ENCODE assay signal across 25 mouse cellular contexts in genomic region chr4:89425916-89426315, GRCm38 (mm10).
DNase-seq lines count a peak whose midpoint lies in the region; ATAC-seq and TF ChIP-seq lines count a peak whose summit lies in the region.
"Had no signal": no experiment of that assay in that cellular context is flagged by ENCODE, and none has a peak within 500 bp of the region (broad histone marks: within the 10 kb centered on the region; RNA-seq: fewer than 3 reads in every experiment).

No protein-coding gene starts in this region.

- H3K4me1 ChIP-seq in lung, adult 2 months (ENCODE audit: control insufficient read depth, insufficient read depth, low read length): no peaks in the 10 kb centered on the region
- H3K4me1 ChIP-seq: embryonic facial prominence, embryonic 15.5 days; hindbrain, embryonic 15.5 days; stomach, embryonic 15.5 days had no signal

- TF ChIP-seq CTCF in lung, adult 2 months (IDR thresholded peaks at IDR 0.05; ENCODE audit: insufficient read depth, low read length): no peak
- TF ChIP-seq CTCF in Patski (IDR thresholded peaks at IDR 0.05): no peak

- POLR2A ChIA-PET in Patski (lab: Charles Lee): interaction anchor here (0.5 to 0.6 kb wide), 2 partner anchors 76 to 95 kb away, joined by 3 read pairs; no protein-coding TSS in a partner anchor

- no peaks in the 10 kb centered on the region for H3K27me3 ChIP-seq in Patski
- H3K27me3 ChIP-seq: embryonic facial prominence, embryonic 15.5 days; heart, embryonic 13.5 days; hindbrain, embryonic 15.5 days; lung, embryonic 15.5 days; stomach, embryonic 15.5 days had no signal

- ATAC-seq in Patski: peak; percentile 66
- ATAC-seq: activated CD4-positive, CD25-positive, alpha-beta regulatory T cell, adult 4 months; forebrain, embryonic 14.5 days; inflammation-experienced regulatory T-cells, adult 6 months; midbrain, embryonic 16.5 days had no signal

- in situ Hi-C loops in Patski (cut with MboI; ENCODE audit: low pct_unique_long_range_greater_than_20kb): loop anchor here (25.0 kb wide), 1 partner anchor 114 kb away; the partner anchor contains the start of gene Cdkn2b

- no peak overlapping the region for H3K4me3 ChIP-seq in lung, adult 2 months (replicated peaks; ENCODE audit: extremely low read depth, low read depth, low read length)
- H3K4me3 ChIP-seq: embryonic facial prominence, embryonic 10.5 days; embryonic facial prominence, embryonic 15.5 days; heart, adult 2 months; heart, embryonic 13.5 days; hindbrain, embryonic 10.5 days; hindbrain, embryonic 15.5 days; lung, embryonic 15.5 days; stomach, embryonic 15.5 days had no signal

- DNase-seq in lung, adult 2 months: peak; percentile 49
- no peak for DNase-seq in lung, postnatal 4 days
- DNase-seq in Patski (ENCODE audit: low read depth, low spot score) (peak; percentile 72), MN1 (ENCODE audit: low spot score) (no peak)
- DNase-seq in lung, postnatal 10 days: peak; percentile 25
- no peak for DNase-seq in layer of hippocampus, adult 11-12 months (ENCODE audit: low spot score)
- DNase-seq: adrenal gland, postnatal 10 days; cerebellum, postnatal 10 days; gastrocnemius, postnatal 36 days; heart, adult 2 months; kidney, adult 11 months; layer of hippocampus, adult 9-11 months; liver; right cerebral cortex, postnatal 25 days had no signal

- CTCF ChIA-PET in Patski (lab: Charles Lee): interaction anchor here (0.6 kb wide), 1 partner anchor 9 kb away, joined by 3 read pairs; no protein-coding TSS in a partner anchor

- TF ChIP-seq POLR2A in lung, adult 2 months (IDR thresholded peaks at IDR 0.05; ENCODE audit: borderline replicate concordance, extremely low read depth, low read depth, low read length): no peak

- 42% methylated on average over 2 of the region's 2 CpGs for WGBS in lung, adult 2 months

Comparison
In these comparisons a context has a peak if more than half of its experiments do, and no peak if none do; other contexts are left out.
1. DNase-seq: peak in lung, adult 2 months (single experiment), Patski (single experiment) and lung, postnatal 10 days (single experiment); none in lung, postnatal 4 days (0 of 2), layer of hippocampus, adult 11-12 months (single experiment) and MN1 (single experiment).